Comparison of ENCODE assay signal across 8 mouse cellular contexts in the genomic region with DNA sequence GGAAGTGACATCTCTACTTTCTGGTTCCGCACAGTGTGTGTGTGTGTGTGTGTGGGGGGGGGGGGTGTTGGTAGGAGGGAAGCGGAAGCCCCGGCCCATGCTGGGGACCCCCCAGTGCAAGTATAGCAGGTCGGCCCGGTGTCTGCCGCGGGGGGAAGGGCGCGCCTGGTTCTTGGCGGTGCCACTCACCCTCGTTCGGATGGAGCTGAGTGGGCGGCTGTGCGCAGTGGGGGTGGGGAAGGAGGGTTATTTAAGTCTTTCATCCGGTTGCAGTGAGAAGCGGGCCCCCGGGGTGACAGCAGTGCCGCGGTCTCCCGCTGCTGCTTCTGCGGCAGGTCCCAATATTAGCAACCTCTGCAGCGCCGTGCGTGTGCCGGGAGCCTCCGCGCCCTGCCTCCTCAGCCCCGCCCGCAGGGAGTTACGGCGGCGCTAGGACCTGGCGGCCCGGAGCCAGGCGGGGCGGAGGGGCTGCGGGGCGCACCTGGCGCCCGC. TPM values are rescaled to one million over a fixed set of nuclear protein-coding genes. Genes with fewer than 3 reads are reported as not detected.
DNase-seq lines count a peak whose midpoint lies in the region; ATAC-seq and TF ChIP-seq lines count a peak whose summit lies in the region.

No protein-coding gene starts in this region.

- peak overlapping the region; percentile 28 to 61 (median 56) for H3K4me3 ChIP-seq in CH12.LX (replicated peaks in 1 of 3; ENCODE audit: low read depth in 2 of 3, low read length in 2 of 3, poor library complexity in 1 of 3)
- H3K4me3 ChIP-seq in embryonic facial prominence, embryonic 14.5 days (ENCODE audit: low read depth, low read length) = peak overlapping the region; percentile 60
- peak overlapping the region; percentile 59 for H3K4me3 ChIP-seq in lung, embryonic 16.5 days (ENCODE audit: low read length)

- H3K4me2 ChIP-seq in CH12.LX (ENCODE audit: insufficient read depth, low read depth, poor library complexity, severe bottlenecking) = peak overlapping the region; percentile 99
- peak overlapping the region; percentile 94 for H3K4me2 ChIP-seq in embryonic facial prominence, embryonic 14.5 days (ENCODE audit: low read depth, low read length)
- H3K4me2 ChIP-seq in lung, embryonic 16.5 days (ENCODE audit: low read depth, low read length) = peak overlapping the region; percentile 81

- H3K9me3 ChIP-seq in CH12.LX (replicated peaks; ENCODE audit: low read length) = peaks cover 8% of the 10 kb centered on the region
- no peaks in the 10 kb centered on the region for H3K9me3 ChIP-seq in embryonic facial prominence, embryonic 14.5 days (ENCODE audit: control insufficient read depth, low read length)
- no peaks in the 10 kb centered on the region for H3K9me3 ChIP-seq in lung, embryonic 16.5 days (ENCODE audit: control insufficient read depth, low read length)

- 0% methylated on average over 15 of the region's 40 CpGs for WGBS in embryonic facial prominence, embryonic 14.5 days
- WGBS in lung, embryonic 16.5 days = 0% methylated on average over 20 of the region's 40 CpGs

- H3K4me1 ChIP-seq in CH12.LX (ENCODE audit: control insufficient read depth in 1 of 2, insufficient read depth in 2 of 2) = peaks cover 0 to 45% of the 10 kb centered on the region in 2 experiments; a peak in 2 of 4 replicates
- H3K4me1 ChIP-seq in embryonic facial prominence, embryonic 14.5 days (ENCODE audit: control insufficient read depth, insufficient read depth, low read length) = peaks cover 16% of the 10 kb centered on the region; the same call in 1 of the 2 replicates
- peaks cover 17% of the 10 kb centered on the region for H3K4me1 ChIP-seq in lung, embryonic 16.5 days (replicated peaks; ENCODE audit: control insufficient read depth, insufficient read depth, low read length)

- H3K9ac ChIP-seq in CH12.LX (ENCODE audit: insufficient read depth, low read depth) = no peak overlapping the region; the same call in 1 of the 2 replicates
- H3K9ac ChIP-seq in embryonic facial prominence, embryonic 14.5 days (ENCODE audit: low read depth, low read length) = peak overlapping the region; percentile 69
- H3K9ac ChIP-seq in lung, embryonic 16.5 days (ENCODE audit: low read length) = peak overlapping the region; percentile 65

- no peak for TF ChIP-seq EP300 in CH12.LX (IDR thresholded peaks at IDR 0.05; ENCODE audit: low read length)

- no peak for TF ChIP-seq POLR2A in CH12.LX (IDR thresholded peaks at IDR 0.05; ENCODE audit: low read depth, low read length)

- no peak overlapping the region for H3K27ac ChIP-seq in CH12.LX (ENCODE audit: insufficient read depth, low read depth)
- H3K27ac ChIP-seq in embryonic facial prominence, embryonic 14.5 days (replicated peaks; ENCODE audit: low read depth, low read length) = peak overlapping the region; percentile 46
- H3K27ac ChIP-seq in lung, embryonic 16.5 days (ENCODE audit: low read length) = peak overlapping the region; percentile 64

- dilution Hi-C loops in CH12.LX (cut with MboI; ENCODE audit: extremely low pct_ligation_motif_present, extremely low pct_unique_long_range_greater_than_20kb, low sequenced_read_pairs) = no loop called here

- H3K79me2 ChIP-seq in CH12.LX (replicated peaks; ENCODE audit: control insufficient read depth, extremely low read depth, insufficient read depth, poor library complexity, severe bottlenecking) = no peaks in the 10 kb centered on the region

- peaks cover 47% of the 10 kb centered on the region for H3K27me3 ChIP-seq in CH12.LX (replicated peaks)
- H3K27me3 ChIP-seq in embryonic facial prominence, embryonic 14.5 days (replicated peaks; ENCODE audit: control insufficient read depth, insufficient read depth, low read length) = peaks cover 70% of the 10 kb centered on the region
- H3K27me3 ChIP-seq in lung, embryonic 16.5 days (ENCODE audit: control insufficient read depth, insufficient read depth, low read depth, low read length) = peaks cover 55% of the 10 kb centered on the region

- DNase-seq in CH12.LX (ENCODE audit: extremely low read depth) (peak; percentile 53), MN1 (ENCODE audit: low spot score) (no peak)
- DNase-seq in adrenal gland, postnatal 14 days = peak; percentile 82
- peak; percentile 88 for DNase-seq in embryonic facial prominence, embryonic 14.5 days (ENCODE audit: low spot score)
- peak; percentile 44 to 48 for DNase-seq in heart, postnatal 36 days
- peak; percentile 65 to 71 for DNase-seq in layer of hippocampus, postnatal 10 days (ENCODE audit: low spot score in 2 of 2)
- peak; percentile 70 for DNase-seq in right cerebral cortex, postnatal 4 days

- TF ChIP-seq RAD21 in CH12.LX (IDR thresholded peaks at IDR 0.05; ENCODE audit: low read depth, low read length) = no peak

- intact Hi-C loops in heart, postnatal 36 days (cut with DNase I) = no loop called here

- H3K36me3 ChIP-seq in CH12.LX (replicated peaks in 1 of 2; ENCODE audit: control insufficient read depth in 1 of 2, insufficient read depth in 1 of 2, low read length in 1 of 2) = no peaks in the 10 kb centered on the region
- H3K36me3 ChIP-seq in embryonic facial prominence, embryonic 14.5 days (ENCODE audit: control insufficient read depth, insufficient read depth, low read length) = no peaks in the 10 kb centered on the region
- no peaks in the 10 kb centered on the region for H3K36me3 ChIP-seq in lung, embryonic 16.5 days (ENCODE audit: control insufficient read depth, insufficient read depth, low read length)

- TF ChIP-seq CTCF in CH12.LX (conservative IDR thresholded peaks at IDR 0.05 in 1 of 2, IDR thresholded peaks at IDR 0.05 in 1 of 2; ENCODE audit: low read depth in 2 of 2, low read length in 2 of 2) = no peak

- in situ Hi-C loops in CH12.LX (cut with MboI; ENCODE audit: low pct_ligation_motif_present, low pct_unique_long_range_greater_than_20kb, low sequenced_read_pairs) = no loop called here

- ATAC-seq in embryonic facial prominence, embryonic 14.5 days (ENCODE audit: low read depth) = peak; percentile 84
- peak; percentile 65 for ATAC-seq in lung, embryonic 16.5 days (ENCODE audit: low read depth)

TF ChIP-seq in CH12.LX, 34 proteins besides CTCF, POLR2A, EP300 and RAD21:
- TF ChIP-seq MEF2A (IDR thresholded peaks at IDR 0.05; ENCODE audit: borderline replicate concordance, low read depth, low read length) (no peak), ETS1 (conservative IDR thresholded peaks at IDR 0.05; ENCODE audit: low read depth, low read length) (no peak), BHLHE40 (IDR thresholded peaks at IDR 0.05; ENCODE audit: low read depth, low read length) (peak; percentile 28; the same call in 1 of the 2 replicates), ELF1 (IDR thresholded peaks at IDR 0.05; ENCODE audit: low read depth, low read length) (peak; percentile 38; the same call in 1 of the 2 replicates), SIN3A (IDR thresholded peaks at IDR 0.05; ENCODE audit: low read length) (no peak), HCFC1 (IDR thresholded peaks at IDR 0.05; ENCODE audit: low read depth, low read length) (0 out of 2 replicates have a peak, but pooled peaks have one; percentile 19)

RNA-seq across cellular contexts. Expression of a gene that starts 5.7 kb away (rescaled TPM):
- total RNA-seq in CH12.LX (2012; rRNA removed) (0.13 TPM in 1 of 2 replicates, not detected in the other), CH12.LX (2014; rRNA removed) (not detected in 2 replicates)
- polyA plus RNA-seq in CH12.LX (2012; ENCODE audit: insufficient read length, low read depth) = 0.09 TPM in 1 of 2 replicates, not detected in the other
- total RNA-seq in adrenal gland, postnatal 14 days (2021) = 17.7 and 17.9 TPM in 2 replicates
- polyA plus RNA-seq in embryonic facial prominence, embryonic 14.5 days (2014; fragmentation: Nextera tagmentation; extraction: Ambion mirVana) = 7.8 and 10.6 TPM in 2 replicates
- total RNA-seq in heart, postnatal 36 days (2021) = 10 to 100 TPM in 1 of 2 experiments, 1 to 10 TPM in 1; 8.4 to 12.1 TPM
- 10 to 100 TPM; 15.8 to 16.9 TPM for total RNA-seq in layer of hippocampus, postnatal 10 days (2021)
- polyA plus RNA-seq in lung, embryonic 16.5 days (2015; fragmentation: Nextera tagmentation; extraction: Ambion mirVana) = 9.7 and 10.7 TPM in 2 replicates

Comparison
In these comparisons a context has a peak if more than half of its experiments do, and no peak if none do; other contexts are left out.
1. RNA of a gene that starts 5.7 kb away (total RNA-seq): 17.7 to 17.9 TPM in adrenal gland, postnatal 14 days, 15.8 to 16.9 TPM in layer of hippocampus, postnatal 10 days and 8.4 to 12.1 TPM in heart, postnatal 36 days; 0.13 TPM in CH12.LX; every median in the first group is over 4 times any median in the second.
2. Peak in every context shown above with its lines, with median percentiles within 50 percentile points of each other: H3K4me2 ChIP-seq and H3K4me3 ChIP-seq.